Mouse (Mus musculus): ENCODE measurements around the gene Mxi1. TPM values are rescaled to one million over a fixed set of nuclear protein-coding genes. Genes with fewer than 3 reads are reported as not detected.

Gene Mxi1
- polyA plus RNA-seq, 2 experiments: 25.8 to 40.1 TPM

DNA sequence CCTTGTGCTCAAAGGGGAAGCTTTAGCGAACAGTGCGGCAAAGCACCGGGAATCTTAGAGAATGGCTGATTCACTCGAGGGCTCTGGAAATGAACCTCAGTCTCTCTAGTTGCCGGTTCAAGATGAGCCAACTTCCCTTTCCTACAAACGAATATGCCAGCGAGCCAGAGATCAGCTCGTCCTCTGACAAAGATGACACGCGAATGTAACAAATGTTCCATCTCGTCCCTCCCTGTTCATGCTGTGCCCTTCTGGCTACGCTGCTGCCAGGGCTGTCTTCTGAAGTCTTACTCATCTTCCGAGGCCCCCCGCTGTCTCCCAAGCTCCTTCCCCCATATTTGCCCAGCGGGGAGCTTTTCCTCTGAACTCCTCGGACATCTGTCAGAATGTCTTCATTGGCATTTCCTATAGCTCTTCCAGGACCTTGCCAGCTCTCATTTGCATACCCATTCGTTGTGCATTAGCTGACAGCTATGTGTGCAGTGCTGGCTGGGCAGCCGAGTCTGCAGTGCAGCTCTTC, 94.6 kb downstream of the Mxi1 start:
- H3K27ac ChIP-seq (replicated peaks; ENCODE audit: low read depth, low read length): no peak overlapping the region
- no peak overlapping the region for H3K4me3 ChIP-seq (replicated peaks; ENCODE audit: low read length)
- H3K9me3 ChIP-seq (ENCODE audit: control insufficient read depth, low read length): no peaks in the 10 kb centered on the region
- no peaks in the 10 kb centered on the region; the same call in 1 of the 2 replicates for H3K4me1 ChIP-seq (ENCODE audit: control insufficient read depth, insufficient read depth, low read length)
- H3K4me2 ChIP-seq (replicated peaks; ENCODE audit: low read depth, low read length, severe bottlenecking): no peak overlapping the region
- DNase-seq (ENCODE audit: low spot score): no peak
- no peak for TF ChIP-seq POLR2A (IDR thresholded peaks at IDR 0.05; ENCODE audit: borderline replicate concordance, extremely low read depth, insufficient read depth, insufficient read length)
- WGBS: 88% methylated on average over 18 of the region's 18 CpGs
- H3K9ac ChIP-seq (ENCODE audit: low read depth, low read length, severe bottlenecking): no peak overlapping the region
- ATAC-seq (ENCODE audit: low FRiP score, low read depth): no peak
- H3K36me3 ChIP-seq (ENCODE audit: control insufficient read depth, insufficient read depth, low read length): no peaks in the 10 kb centered on the region
- H3K27me3 ChIP-seq (ENCODE audit: control insufficient read depth, insufficient read depth, low read length): no peaks in the 10 kb centered on the region

DNA sequence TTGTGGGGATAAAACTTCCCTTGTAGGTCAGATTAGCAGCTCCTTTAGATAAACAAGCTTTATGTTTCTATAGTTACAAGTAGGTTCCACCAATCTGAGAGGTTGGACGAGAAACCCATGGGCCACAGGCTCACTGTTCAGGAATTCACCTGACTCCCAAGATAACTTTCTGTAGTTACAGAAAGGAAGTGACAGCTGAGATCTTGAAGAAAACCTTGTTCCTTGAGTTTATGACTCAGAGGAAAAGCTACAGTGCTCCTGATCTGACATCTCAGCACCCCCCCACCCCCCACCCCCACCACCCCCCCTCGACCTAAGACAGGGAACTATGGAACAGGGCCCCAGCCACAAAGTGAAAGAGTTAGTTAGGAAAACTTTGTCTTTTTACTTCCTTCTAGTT, 95.5 kb downstream of the Mxi1 start:
- no peak for TF ChIP-seq POLR2A (IDR thresholded peaks at IDR 0.05; ENCODE audit: borderline replicate concordance, extremely low read depth, insufficient read depth, insufficient read length)
- Histone ChIP-seq H3K27ac (replicated peaks; ENCODE audit: low read depth, low read length) (no peak overlapping the region), H3K4me2 (replicated peaks; ENCODE audit: low read depth, low read length, severe bottlenecking) (no peak overlapping the region), H3K9ac (ENCODE audit: low read depth, low read length, severe bottlenecking) (no peak overlapping the region), H3K4me3 (replicated peaks; ENCODE audit: low read length) (no peak overlapping the region), H3K9me3 (ENCODE audit: control insufficient read depth, low read length) (no peaks in the 10 kb centered on the region), H3K36me3 (ENCODE audit: control insufficient read depth, insufficient read depth, low read length) (no peaks in the 10 kb centered on the region), H3K4me1 (ENCODE audit: control insufficient read depth, insufficient read depth, low read length) (peaks cover 2% of the 10 kb centered on the region; the same call in 1 of the 2 replicates), H3K27me3 (ENCODE audit: control insufficient read depth, insufficient read depth, low read length) (no peaks in the 10 kb centered on the region)
- 47% methylated on average over 2 of the region's 2 CpGs for WGBS
- ATAC-seq (ENCODE audit: low FRiP score, low read depth): no peak
- no peak for DNase-seq (ENCODE audit: low spot score)

DNA sequence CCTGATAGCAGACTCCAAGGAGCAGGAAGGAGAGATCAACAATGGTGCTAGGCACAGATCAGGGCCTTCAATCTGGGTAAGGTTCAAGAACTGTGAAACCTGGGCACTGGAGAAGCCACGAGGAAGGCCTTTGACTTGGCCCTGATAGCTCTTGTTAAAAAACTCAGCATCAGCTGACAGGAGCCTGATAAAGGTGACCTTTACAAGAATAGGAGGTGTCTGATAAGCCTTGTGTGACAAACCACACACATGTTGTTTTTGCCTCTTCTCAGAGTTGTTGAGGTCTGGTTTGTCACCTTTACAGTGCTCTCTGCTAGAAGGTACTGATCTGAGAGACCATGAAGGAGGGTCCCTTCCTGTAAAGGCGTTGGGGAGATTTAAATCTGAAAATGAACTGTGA, 97.0 kb downstream of the Mxi1 start:
- H3K9ac ChIP-seq (ENCODE audit: low read depth, low read length, severe bottlenecking): no peak overlapping the region
- no peak overlapping the region for H3K4me3 ChIP-seq (replicated peaks; ENCODE audit: low read length)
- ATAC-seq (ENCODE audit: low FRiP score, low read depth) (no peak), DNase-seq (ENCODE audit: low spot score) (no peak)
- H3K9me3 ChIP-seq (ENCODE audit: control insufficient read depth, low read length): no peaks in the 10 kb centered on the region
- WGBS: 78% methylated on average over 2 of the region's 2 CpGs
- no peak for TF ChIP-seq POLR2A (IDR thresholded peaks at IDR 0.05; ENCODE audit: borderline replicate concordance, extremely low read depth, insufficient read depth, insufficient read length)
- no peak overlapping the region for H3K27ac ChIP-seq (replicated peaks; ENCODE audit: low read depth, low read length)
- no peak overlapping the region for H3K4me2 ChIP-seq (replicated peaks; ENCODE audit: low read depth, low read length, severe bottlenecking)
- peaks cover 10% of the 10 kb centered on the region for H3K4me1 ChIP-seq (ENCODE audit: control insufficient read depth, insufficient read depth, low read length)
- H3K27me3 ChIP-seq (ENCODE audit: control insufficient read depth, insufficient read depth, low read length): no peaks in the 10 kb centered on the region
- no peaks in the 10 kb centered on the region for H3K36me3 ChIP-seq (ENCODE audit: control insufficient read depth, insufficient read depth, low read length)

DNA sequence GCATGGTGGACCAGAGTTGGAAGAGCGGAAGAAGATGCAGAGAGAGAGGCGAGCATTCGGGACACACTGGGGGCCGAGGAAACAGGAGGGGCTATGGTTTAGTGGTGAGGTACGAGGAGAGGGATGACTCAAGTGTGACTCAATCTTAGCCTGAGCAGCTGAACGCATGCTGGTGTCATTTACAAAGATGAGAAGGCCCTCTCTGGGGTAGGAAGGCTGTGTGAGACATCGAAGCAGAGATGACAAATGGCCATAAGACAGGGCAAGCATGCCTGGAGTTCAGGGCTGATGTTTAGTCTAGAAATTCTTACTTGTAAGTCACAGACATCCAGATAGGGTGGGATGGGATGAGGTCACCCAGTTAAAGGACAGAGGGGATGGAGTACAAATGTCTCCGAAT, 98.1 kb downstream of the Mxi1 start:
- Histone ChIP-seq H3K27me3 (ENCODE audit: control insufficient read depth, insufficient read depth, low read length) (no peaks in the 10 kb centered on the region), H3K4me2 (replicated peaks; ENCODE audit: low read depth, low read length, severe bottlenecking) (no peak overlapping the region), H3K4me3 (replicated peaks; ENCODE audit: low read length) (no peak overlapping the region), H3K36me3 (ENCODE audit: control insufficient read depth, insufficient read depth, low read length) (no peaks in the 10 kb centered on the region), H3K9me3 (ENCODE audit: control insufficient read depth, low read length) (no peaks in the 10 kb centered on the region), H3K9ac (ENCODE audit: low read depth, low read length, severe bottlenecking) (no peak overlapping the region), H3K4me1 (ENCODE audit: control insufficient read depth, insufficient read depth, low read length) (peaks cover 14% of the 10 kb centered on the region), H3K27ac (replicated peaks; ENCODE audit: low read depth, low read length) (no peak overlapping the region)
- no peak for DNase-seq (ENCODE audit: low spot score)
- no peak for TF ChIP-seq POLR2A (IDR thresholded peaks at IDR 0.05; ENCODE audit: borderline replicate concordance, extremely low read depth, insufficient read depth, insufficient read length)
- ATAC-seq (ENCODE audit: low FRiP score, low read depth): no peak
- 82% methylated on average over 8 of the region's 8 CpGs for WGBS

DNA sequence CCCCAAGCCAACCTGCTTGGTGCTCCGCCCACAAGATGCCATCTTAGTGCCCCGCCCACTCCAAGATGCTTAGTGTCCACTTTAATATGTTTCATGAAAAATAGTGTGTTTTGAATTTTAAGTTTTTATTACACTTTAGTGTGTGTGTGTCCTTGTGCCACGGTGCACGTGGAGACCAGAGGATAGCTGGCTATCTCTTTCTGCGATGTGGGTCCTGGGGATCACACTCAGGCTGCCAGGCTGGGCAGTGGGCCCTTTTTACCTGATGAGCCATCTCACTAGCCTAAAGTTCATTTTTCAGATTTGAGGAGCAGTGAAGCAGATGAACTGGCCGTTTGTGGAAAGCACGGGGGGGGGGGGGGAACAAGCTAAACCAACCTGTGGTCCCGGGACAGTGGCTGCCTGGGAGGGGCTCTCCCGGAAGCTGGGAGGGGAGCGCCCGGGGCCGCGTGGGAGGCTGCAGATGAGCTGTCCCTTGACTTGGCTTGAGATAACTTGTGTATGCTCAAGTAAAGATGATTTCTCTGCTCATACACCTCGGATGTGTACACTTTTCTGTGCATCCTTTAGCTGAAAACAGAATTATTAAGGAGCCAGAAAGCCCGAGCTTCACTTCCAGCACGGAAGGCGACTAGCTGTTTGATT, 99.5 kb downstream of the Mxi1 start:
- Histone ChIP-seq H3K4me3 (replicated peaks; ENCODE audit: low read length) (no peak overlapping the region), H3K36me3 (ENCODE audit: control insufficient read depth, insufficient read depth, low read length) (no peaks in the 10 kb centered on the region), H3K9ac (ENCODE audit: low read depth, low read length, severe bottlenecking) (no peak overlapping the region), H3K4me1 (ENCODE audit: control insufficient read depth, insufficient read depth, low read length) (peaks cover 14% of the 10 kb centered on the region), H3K4me2 (replicated peaks; ENCODE audit: low read depth, low read length, severe bottlenecking) (no peak overlapping the region), H3K27me3 (ENCODE audit: control insufficient read depth, insufficient read depth, low read length) (no peaks in the 10 kb centered on the region), H3K9me3 (ENCODE audit: control insufficient read depth, low read length) (no peaks in the 10 kb centered on the region), H3K27ac (replicated peaks; ENCODE audit: low read depth, low read length) (no peak overlapping the region)
- WGBS: 57% methylated on average over 17 of the region's 17 CpGs
- DNase-seq (ENCODE audit: low spot score) (no peak), ATAC-seq (ENCODE audit: low FRiP score, low read depth) (no peak)
- TF ChIP-seq POLR2A (IDR thresholded peaks at IDR 0.05; ENCODE audit: borderline replicate concordance, extremely low read depth, insufficient read depth, insufficient read length): no peak
